Mouse (Mus musculus): ENCODE results near the gene Pcsk6. TPM values are rescaled to one million over a fixed set of nuclear protein-coding genes. Genes with fewer than 3 reads are reported as not detected.

Gene Pcsk6
- polyA plus RNA-seq, 1 experiment from 2014 or later = 0.87 TPM

DNA sequence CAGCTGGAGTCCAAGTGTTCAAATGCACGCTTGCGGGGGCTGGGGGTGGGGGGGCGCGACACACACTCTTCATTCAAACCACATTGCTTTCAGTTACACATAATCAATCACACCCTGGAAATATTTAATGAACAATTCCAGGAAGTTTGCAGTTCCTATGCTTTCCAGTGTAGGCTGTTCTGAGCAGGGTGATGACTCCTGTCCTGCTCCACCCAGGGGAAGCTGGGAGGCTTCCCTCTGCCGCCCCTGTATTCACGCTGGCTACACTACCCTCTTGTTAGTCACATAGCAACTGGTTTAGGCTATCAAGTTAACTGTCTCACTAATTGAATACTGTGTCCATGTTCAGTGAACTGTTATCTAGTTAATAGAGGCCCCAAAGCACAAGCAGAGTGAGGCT is 149.0 kb downstream of the Pcsk6 start:
- Histone ChIP-seq H3K4me3 (no peak overlapping the region), H3K4me1 (no peaks in the 10 kb centered on the region), H3K27me3 (replicated peaks) (no peaks in the 10 kb centered on the region), H3K9ac (no peak overlapping the region), H3K9me3 (replicated peaks) (no peaks in the 10 kb centered on the region), H3K36me3 (no peaks in the 10 kb centered on the region), H3K27ac (no peak overlapping the region), H3K4me2 (no peak overlapping the region)
- WGBS (ENCODE audit: insufficient replicate concordance) = 66% methylated on average over 6 of the region's 6 CpGs
- no peak for ATAC-seq

DNA sequence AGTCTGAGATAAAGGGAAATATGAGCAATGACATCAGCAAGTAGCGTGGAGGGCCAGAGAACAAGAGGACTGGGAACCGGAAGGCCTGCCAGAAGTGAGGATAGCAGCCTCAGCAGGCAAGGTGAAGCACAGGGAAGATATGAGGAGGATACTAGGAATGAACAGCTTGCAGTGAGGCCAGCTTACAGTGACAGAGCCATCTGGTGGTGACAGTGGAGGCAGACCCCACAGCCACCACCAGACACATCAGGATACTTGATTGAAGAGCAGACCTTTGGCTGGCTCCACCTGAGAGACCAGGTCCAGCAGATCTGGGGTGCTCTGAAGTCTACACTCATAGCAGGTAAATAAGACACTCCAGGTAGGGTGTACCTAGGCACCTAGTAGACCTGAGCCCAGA is 166.2 kb downstream of the Pcsk6 start:
- no peak overlapping the region for H3K4me2 ChIP-seq
- no peaks in the 10 kb centered on the region for H3K4me1 ChIP-seq
- no peak overlapping the region for H3K27ac ChIP-seq
- no peak overlapping the region for H3K9ac ChIP-seq
- no peak for ATAC-seq
- no peaks in the 10 kb centered on the region; the same call in 1 of the 2 replicates for H3K27me3 ChIP-seq (replicated peaks)
- H3K4me3 ChIP-seq = no peak overlapping the region
- 62% methylated on average over 2 of the region's 2 CpGs for WGBS (ENCODE audit: insufficient replicate concordance)
- H3K36me3 ChIP-seq = no peaks in the 10 kb centered on the region
- H3K9me3 ChIP-seq (replicated peaks) = no peaks in the 10 kb centered on the region

DNA sequence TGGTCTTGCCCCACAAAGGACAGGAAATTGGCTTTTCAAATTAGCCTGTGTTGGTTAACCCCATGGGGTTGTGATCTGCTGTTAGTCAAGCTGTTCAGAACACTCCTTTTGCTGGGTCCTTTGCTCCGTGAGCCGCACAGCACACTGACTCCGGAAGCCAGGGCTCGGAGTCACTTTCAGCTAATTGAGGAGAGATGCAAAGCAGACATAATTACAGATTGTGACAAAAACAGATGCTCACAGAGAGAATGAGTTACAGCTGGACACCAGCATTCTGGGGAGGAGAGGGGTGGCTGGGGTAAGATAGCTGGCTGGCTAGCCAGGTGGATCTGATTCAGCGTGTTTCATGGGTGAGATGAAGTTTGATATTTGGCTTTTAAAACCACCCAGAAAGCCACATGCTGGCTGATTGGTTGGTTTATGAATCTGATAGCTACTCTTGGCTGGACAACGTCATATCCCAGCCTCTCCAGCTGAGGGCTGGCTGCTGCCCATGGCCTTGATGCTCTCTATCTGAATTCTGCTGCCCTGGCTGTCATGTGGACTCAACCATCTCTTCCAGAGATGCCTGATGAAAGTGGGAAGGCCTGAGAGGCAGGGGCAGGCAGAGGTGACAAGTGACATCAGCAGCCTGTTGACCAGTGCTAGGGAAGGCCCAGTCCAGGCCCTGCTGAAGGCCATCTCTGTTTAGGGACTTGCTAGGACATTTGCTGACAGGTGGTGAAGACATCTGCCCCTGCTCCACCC is 167.4 kb downstream of the Pcsk6 start:
- WGBS (ENCODE audit: insufficient replicate concordance) = 66% methylated on average over 6 of the region's 6 CpGs
- no peaks in the 10 kb centered on the region for H3K36me3 ChIP-seq
- peaks cover 5% of the 10 kb centered on the region; the same call in 1 of the 2 replicates for H3K27me3 ChIP-seq (replicated peaks)
- no peak for ATAC-seq
- H3K4me2 ChIP-seq = no peak overlapping the region
- H3K9ac ChIP-seq = no peak overlapping the region
- no peak overlapping the region for H3K4me3 ChIP-seq
- no peak overlapping the region for H3K27ac ChIP-seq
- no peaks in the 10 kb centered on the region for H3K4me1 ChIP-seq
- H3K9me3 ChIP-seq (replicated peaks) = no peaks in the 10 kb centered on the region

DNA sequence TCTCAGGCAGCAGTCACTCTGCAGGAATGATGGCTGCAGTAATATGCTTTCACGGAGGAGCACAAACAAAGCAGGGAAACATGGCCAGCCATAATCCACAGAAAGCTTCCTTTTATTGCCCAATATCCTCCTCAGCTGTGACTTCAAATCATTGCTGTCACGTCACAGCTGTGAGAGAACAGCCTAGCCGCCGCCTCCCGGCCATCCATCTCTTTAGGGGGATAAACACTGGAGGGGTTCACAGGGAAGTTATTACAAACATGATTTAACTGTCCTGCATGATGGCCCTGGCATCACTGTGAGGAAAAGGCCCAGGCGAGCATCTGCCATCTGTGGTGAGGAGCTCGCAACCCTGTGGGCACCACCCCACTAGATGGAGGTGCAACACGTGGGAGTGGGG is 175.3 kb downstream of the Pcsk6 start:
- H3K36me3 ChIP-seq = no peaks in the 10 kb centered on the region
- H3K27me3 ChIP-seq (replicated peaks) = peaks cover 18% of the 10 kb centered on the region; the same call in 1 of the 2 replicates
- no peak overlapping the region for H3K27ac ChIP-seq
- H3K4me2 ChIP-seq = no peak overlapping the region
- ATAC-seq = no peak
- WGBS (ENCODE audit: insufficient replicate concordance) = 50% methylated on average over 8 of the region's 8 CpGs
- peaks cover 6% of the 10 kb centered on the region for H3K4me1 ChIP-seq
- no peaks in the 10 kb centered on the region for H3K9me3 ChIP-seq (replicated peaks)
- no peak overlapping the region for H3K4me3 ChIP-seq
- no peak overlapping the region for H3K9ac ChIP-seq

DNA sequence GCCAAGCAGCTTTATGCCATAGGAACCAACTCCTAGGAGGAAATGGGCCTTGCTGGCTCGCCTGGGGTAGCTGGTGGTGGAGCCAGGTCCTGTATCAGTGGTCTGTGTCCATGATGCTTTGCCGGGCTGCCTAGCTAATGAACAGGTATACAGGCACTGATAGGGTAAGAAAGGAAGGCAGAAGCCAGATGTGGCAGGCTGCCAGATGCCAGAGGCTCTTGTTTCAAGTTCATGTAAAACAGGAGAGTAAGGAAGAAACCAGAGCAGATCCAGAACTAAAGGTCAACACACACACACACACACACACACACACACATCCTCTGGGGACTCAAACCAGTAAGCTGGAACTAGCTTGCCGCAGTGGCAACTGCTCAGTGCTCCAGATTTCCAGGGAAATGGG is 176.7 kb downstream of the Pcsk6 start:
- H3K4me2 ChIP-seq = no peak overlapping the region
- H3K36me3 ChIP-seq = no peaks in the 10 kb centered on the region
- H3K27ac ChIP-seq = no peak overlapping the region
- peaks cover 6% of the 10 kb centered on the region for H3K4me1 ChIP-seq
- H3K27me3 ChIP-seq (replicated peaks) = peaks cover 18% of the 10 kb centered on the region; the same call in 1 of the 2 replicates
- no peak overlapping the region for H3K9ac ChIP-seq
- no peak for ATAC-seq
- no peaks in the 10 kb centered on the region for H3K9me3 ChIP-seq (replicated peaks)
- 52% methylated on average over 3 of the region's 3 CpGs for WGBS (ENCODE audit: insufficient replicate concordance)
- no peak overlapping the region for H3K4me3 ChIP-seq

DNA sequence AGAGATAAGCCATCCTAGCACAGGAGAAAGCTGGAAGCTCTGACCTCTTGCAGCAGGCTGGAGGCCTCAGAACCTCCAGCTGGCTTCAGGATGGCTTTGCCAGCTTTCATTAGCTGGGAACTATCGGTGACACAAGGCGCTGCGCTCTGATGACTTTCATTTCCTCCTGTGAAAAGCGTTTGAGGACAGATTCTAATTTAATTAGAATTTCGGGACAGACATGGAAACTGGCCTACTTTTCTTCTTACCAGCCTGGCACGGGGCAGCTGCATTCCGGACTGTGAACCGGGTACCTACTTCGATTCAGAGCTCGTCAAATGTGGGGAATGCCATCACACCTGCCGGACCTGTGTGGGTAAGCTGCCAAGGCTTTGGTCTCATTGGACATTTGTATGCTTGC is 177.2 kb downstream of the Pcsk6 start:
- H3K9me3 ChIP-seq (replicated peaks) = no peaks in the 10 kb centered on the region
- H3K27me3 ChIP-seq (replicated peaks) = peaks cover 14% of the 10 kb centered on the region; the same call in 1 of the 2 replicates
- no peak overlapping the region for H3K4me3 ChIP-seq
- no peak overlapping the region for H3K9ac ChIP-seq
- H3K4me1 ChIP-seq = peaks cover 6% of the 10 kb centered on the region
- H3K27ac ChIP-seq = no peak overlapping the region
- WGBS (ENCODE audit: insufficient replicate concordance) = 74% methylated on average over 11 of the region's 11 CpGs
- H3K36me3 ChIP-seq = no peaks in the 10 kb centered on the region
- no peak for ATAC-seq
- H3K4me2 ChIP-seq = no peak overlapping the region

DNA sequence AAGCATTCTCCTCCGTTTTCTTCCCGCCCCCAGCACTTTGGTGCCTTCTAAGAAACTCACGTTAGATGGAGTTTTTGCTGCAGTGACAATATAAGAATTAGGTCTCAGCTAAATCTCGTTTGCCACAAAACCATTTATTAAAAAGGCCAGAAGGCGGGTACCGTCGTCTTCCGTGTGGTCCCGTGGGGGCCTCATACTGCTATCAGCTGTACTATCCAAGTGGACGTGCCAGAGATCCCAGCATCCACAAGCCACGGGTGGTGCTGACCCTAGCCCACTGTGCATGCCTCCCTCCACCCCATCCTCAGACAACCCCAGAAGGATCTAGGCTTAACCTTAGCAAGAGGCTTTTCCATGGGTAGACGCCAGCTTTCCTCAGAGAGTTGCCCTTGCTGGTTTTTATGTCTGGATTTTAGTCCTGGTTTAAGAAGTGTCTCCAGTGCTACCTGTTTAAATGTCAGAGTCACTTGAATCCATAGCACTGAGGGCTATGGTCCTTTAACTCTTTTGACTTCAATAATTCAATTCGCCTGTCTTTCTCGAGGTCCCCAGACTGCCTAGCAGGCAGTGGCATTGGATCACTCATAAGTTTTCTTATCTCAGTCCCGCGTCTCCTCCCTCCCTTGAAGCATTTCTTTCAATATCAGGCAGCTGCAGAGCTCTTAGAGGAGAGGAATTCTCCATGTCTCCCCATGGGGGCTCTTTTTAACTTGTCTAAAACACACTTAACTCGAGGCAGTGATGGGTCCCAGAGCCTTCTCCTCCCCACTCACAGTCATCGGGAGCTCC is 178.7 kb downstream of the Pcsk6 start:
- no peak overlapping the region for H3K4me3 ChIP-seq
- H3K27ac ChIP-seq = no peak overlapping the region
- no peaks in the 10 kb centered on the region for H3K9me3 ChIP-seq (replicated peaks)
- peaks cover 6% of the 10 kb centered on the region for H3K4me1 ChIP-seq
- peaks cover 13% of the 10 kb centered on the region for H3K27me3 ChIP-seq (replicated peaks)
- 58% methylated on average over 18 of the region's 18 CpGs for WGBS (ENCODE audit: insufficient replicate concordance)
- H3K9ac ChIP-seq = no peak overlapping the region
- H3K36me3 ChIP-seq = no peaks in the 10 kb centered on the region
- no peak overlapping the region for H3K4me2 ChIP-seq
- ATAC-seq = peak; percentile 24; the same call in 1 of the 2 replicates

DNA sequence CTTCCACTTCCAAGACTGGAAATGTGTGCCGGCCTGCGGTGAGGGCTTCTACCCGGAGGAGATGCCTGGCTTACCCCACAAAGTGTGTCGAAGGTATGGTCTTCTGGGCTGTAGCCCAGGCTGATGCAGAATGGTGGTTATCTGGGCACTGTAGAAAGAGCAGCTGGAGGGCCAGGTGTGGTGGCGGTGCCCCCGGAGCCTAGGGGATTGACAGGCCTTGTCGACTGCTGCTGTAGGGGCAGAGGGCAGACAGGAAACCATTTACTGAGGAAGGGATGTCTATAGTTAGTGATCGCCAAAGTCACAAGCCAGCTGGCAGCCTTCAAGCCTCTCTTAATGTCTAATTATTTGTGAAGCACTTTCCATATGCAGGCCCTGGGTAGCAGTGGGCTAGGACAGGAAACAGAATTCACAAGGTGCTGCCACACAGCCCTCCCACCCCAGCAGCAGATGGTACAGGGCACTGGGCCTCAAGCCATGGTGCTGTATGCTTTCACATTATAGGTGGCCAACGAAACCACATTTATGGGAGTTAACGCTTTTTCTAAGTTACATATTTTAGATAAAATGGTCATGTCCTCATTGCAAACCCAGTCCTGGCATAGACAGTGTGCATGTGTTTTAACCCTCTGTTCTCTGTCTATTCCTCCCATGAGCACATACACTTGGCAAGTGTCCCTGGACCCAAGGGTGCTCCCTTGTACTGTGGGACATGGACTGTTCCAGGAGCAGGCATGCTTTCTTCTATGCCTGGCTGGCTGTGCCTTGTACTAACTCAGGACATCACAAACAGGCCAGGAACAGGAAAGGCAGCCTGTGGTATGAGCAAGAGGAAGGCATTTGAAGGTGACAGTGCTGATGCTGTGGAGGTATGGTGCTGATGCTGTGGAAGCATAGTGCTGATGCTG is 182.3 kb downstream of the Pcsk6 start, which contains the start of gene Gm45213:
Gene Gm45213, plus strand, starts transcription at position 51 of the 908 bp plus-strand sequence.
- 68% methylated on average over 10 of the region's 10 CpGs for WGBS (ENCODE audit: insufficient replicate concordance)
- H3K27me3 ChIP-seq (replicated peaks) = peaks cover 28% of the 10 kb centered on the region
- ATAC-seq = no peak

DNA sequence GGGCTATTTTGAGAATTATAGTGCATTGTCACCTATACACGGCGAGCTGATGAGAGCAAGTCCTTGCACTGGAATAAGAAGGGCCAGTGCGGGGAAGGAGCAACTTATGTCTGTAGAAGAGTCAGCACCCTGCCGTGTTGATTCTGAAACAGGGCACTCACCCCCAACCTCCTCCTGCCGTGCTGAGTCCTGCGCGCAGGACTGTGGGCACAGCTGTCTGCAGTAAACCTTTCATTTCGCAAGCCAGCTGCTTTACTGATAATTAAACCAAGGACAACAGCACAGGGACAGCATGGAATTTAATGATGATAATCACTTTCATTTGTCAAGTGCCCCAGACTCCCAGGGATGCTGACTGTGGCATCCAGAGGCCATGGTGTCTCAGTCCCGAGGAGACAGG is 183.1 kb downstream of the Pcsk6 start:
- Histone ChIP-seq H3K27ac (no peak overlapping the region), H3K9ac (no peak overlapping the region), H3K9me3 (replicated peaks) (no peaks in the 10 kb centered on the region), H3K4me1 (peaks cover 6% of the 10 kb centered on the region), H3K27me3 (replicated peaks) (peaks cover 34% of the 10 kb centered on the region), H3K4me2 (no peak overlapping the region), H3K4me3 (no peak overlapping the region), H3K36me3 (no peaks in the 10 kb centered on the region)
- no peak for ATAC-seq
- 65% methylated on average over 9 of the region's 9 CpGs for WGBS (ENCODE audit: insufficient replicate concordance)

More for the DNA sequence above, 182.3 kb downstream of the Pcsk6 start, which contains the start of gene Gm45213:
- H3K4me2 ChIP-seq = no peak within 1 kb of the TSS
- H3K4me3 ChIP-seq = no peak within 1 kb of the TSS
- H3K36me3 ChIP-seq = no peaks in the 10 kb centered on the region
- no peaks in the 10 kb centered on the region for H3K9me3 ChIP-seq (replicated peaks)
- H3K9ac ChIP-seq = no peak within 1 kb of the TSS
- H3K4me1 ChIP-seq = peaks cover 6% of the 10 kb centered on the region
- H3K27ac ChIP-seq = no peak within 1 kb of the TSS

DNA sequence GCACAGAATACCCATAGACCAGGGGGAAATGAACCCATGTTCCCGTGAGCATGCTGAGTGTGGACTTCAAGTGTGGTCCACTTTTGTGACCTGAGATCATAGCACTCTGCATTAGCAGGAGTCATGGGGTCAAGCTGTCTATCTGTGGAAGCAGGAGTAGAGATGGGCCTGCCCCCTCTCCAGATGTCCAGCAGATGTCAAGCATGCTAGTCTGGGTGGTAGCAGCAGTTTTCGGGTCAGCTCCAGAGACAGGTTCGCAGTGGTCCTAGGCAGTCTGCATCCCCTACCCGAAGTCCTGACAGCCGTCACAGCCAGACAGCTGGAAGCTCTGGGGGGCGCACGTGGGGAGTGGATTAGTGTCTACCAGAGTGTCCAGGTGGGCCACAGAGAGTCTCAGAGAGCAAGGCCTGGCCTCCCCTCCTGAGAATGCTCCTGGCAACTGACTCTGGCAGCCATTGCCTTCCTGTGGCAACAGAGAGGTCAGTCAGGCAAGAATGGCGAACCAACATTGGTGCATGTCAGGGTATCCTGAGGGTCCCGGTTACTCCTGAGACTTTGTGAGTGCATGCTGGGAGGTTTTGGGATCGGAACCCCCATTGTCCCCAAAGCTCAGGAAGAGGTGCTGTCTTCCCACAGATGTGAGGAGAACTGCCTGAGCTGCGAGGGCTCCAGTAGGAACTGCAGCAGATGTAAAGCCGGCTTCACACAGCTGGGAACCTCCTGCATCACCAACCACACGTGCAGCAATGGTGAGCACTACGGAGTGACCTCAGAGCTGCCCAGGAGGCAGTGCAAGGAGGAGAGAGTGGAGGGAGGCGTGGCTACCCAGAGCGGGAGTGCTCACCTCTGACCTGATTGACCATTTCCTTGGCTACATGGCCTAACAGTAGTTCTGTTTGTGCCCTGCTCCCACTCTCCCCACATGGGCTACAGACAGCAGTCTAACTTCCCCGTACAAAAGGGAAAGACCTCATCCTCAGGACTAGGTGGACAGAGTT is 185.7 kb downstream of the Pcsk6 start:
- H3K27me3 ChIP-seq (replicated peaks) = peaks cover 34% of the 10 kb centered on the region
- H3K36me3 ChIP-seq = no peaks in the 10 kb centered on the region
- H3K9ac ChIP-seq = no peak overlapping the region
- no peak overlapping the region for H3K4me2 ChIP-seq
- H3K4me1 ChIP-seq = no peaks in the 10 kb centered on the region
- H3K9me3 ChIP-seq (replicated peaks) = no peaks in the 10 kb centered on the region
- H3K27ac ChIP-seq = no peak overlapping the region
- 48% methylated on average over 17 of the region's 17 CpGs for WGBS (ENCODE audit: insufficient replicate concordance)
- 0 out of 2 replicates have a peak, but pooled peaks have one; percentile 32 for ATAC-seq
- no peak overlapping the region for H3K4me3 ChIP-seq

DNA sequence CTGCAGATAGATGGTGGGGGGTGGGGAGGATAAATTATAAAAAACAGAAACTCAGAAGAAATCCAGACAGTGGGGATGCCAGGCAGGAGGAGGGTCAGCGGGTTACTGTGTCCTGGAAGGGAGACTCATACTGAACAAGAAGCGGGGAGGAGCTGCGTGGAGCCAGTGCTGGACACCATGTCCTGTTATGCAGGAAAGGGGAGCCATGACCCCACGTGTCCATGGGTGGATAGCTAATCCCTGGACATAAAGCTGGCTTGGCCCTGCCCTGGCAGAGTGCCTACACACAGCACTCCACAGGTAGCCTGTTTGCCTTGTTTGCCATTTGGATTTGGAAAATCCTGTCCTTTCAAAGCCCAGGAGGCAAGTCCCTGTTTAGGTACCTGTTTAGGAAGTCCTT is 186.4 kb downstream of the Pcsk6 start:
- H3K4me1 ChIP-seq = no peaks in the 10 kb centered on the region
- H3K4me2 ChIP-seq = no peak overlapping the region
- H3K9ac ChIP-seq = no peak overlapping the region
- peaks cover 34% of the 10 kb centered on the region for H3K27me3 ChIP-seq (replicated peaks)
- ATAC-seq = no peak
- no peak overlapping the region for H3K27ac ChIP-seq
- no peaks in the 10 kb centered on the region for H3K9me3 ChIP-seq (replicated peaks)
- WGBS (ENCODE audit: insufficient replicate concordance) = 71% methylated on average over 4 of the region's 4 CpGs
- no peak overlapping the region for H3K4me3 ChIP-seq
- no peaks in the 10 kb centered on the region for H3K36me3 ChIP-seq
